Mouse (Mus musculus) left cerebral cortex, postnatal 14 days (tissue): Measurements from ENCODE around the gene Dnah10. TPM values are rescaled to one million over a fixed set of nuclear protein-coding genes. Genes with fewer than 3 reads are reported as not detected.
"Not testable (repeated sequence)": the region's sequence is repeated elsewhere in the genome, so short reads cannot be mapped to it uniquely, and the experiment has no call there.

Experiments
- DNase-seq, 2 experiments: peaks; one replicate each; pipeline ENCODE4 v3.0.0; 2021 to 2022; ENCODE audit warnings: low spot score in 2 of 2, mixed read lengths in 1 of 2
- intact Hi-C: fragments of 180-260 bp; cut with DNase I; formaldehyde crosslinking; loops from one replicate; pipeline ENCODE4 v1.15.1; 2025
- long read RNA-seq, 2 experiments: library from polyadenylated mRNA; stranded (forward); transcript quantifications; one replicate each; pipeline ENCODE4 v2.0.0; 2021
- total RNA-seq, 2 experiments: library from RNA; stranded (reverse); gene quantifications; 2 replicates each; pipeline ENCODE4 v1.2.3; 2021

The Dnah10 gene
- total RNA-seq: 1 to 10 TPM in 1 of 2 experiments, under 1 TPM in 1; 0.93 to 1.0 TPM
- long read RNA-seq, experiment 1: 0 reads
- long read RNA-seq, experiment 2, partial matches to known transcripts: 1 of 1 reads
- long read RNA-seq, experiment 2, other reads (novel, unspliced or antisense): 0 of 1 reads

DNA sequence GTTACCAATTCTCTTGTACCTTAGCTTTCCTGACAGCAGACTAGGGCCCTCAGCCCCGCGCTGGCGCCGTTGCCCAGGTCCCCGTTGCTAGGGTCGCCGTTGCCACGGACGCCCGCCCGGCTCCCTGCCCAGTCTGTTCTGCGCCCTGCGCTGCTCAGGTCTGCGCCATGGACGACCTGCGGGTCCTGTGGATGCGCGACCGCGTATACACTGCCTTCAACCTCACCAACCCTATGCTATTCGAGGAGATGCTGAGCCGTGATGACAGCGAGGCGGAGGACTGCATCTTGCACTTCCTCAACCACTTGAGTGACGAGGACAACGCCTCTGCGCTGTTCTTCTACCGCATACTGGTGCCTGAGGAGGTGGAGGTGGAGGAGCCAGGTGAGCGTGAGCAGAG is at the start of gene Dnah10:
Dnah10 (plus strand) TSS at position 89 of the 400 bp plus-strand sequence.
- intact Hi-C loops: no loop called here
- peak; percentile 37 to 45 for DNase-seq

DNA sequence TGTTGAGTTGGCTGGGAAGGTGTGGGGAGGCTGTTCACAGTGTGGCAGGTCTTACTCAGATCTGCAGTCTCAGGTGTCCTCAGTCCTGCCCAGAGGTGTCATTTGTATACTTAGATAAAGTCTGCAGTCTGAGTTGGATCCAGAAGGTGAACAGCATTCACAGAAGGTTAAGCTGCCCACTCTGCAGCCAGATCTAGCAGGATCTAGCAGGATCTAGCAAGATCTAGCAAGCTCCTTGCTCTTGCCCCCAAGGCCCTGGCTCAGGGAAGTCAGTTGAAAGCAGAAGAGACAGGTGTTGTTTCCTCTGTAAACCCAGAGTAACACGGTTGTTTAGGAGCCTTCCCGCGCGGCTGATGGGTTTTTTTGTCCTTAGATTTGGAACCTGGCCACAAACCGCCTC is 11.1 kb upstream of the Dnah10 start:
- intact Hi-C loops: no loop called here

DNA sequence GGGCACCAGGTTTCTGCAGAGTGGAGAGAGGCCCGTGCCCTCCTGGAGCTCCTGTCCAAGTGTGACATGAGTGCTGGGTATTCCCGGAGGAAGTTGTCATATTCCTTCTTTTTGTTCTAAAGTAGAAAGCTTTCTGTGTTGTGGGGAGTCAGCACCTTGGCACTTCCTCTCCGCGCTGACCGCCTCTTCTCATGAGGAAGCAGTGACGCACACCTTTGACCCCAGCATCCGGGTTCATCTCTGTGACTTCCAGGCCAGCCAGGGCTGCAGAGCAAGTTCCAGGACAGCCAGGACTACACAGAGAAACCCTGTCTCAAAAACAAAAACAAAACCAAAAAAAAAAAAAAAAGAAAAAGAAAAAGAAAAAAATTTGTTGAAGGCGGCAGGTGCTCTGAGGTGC is 9.8 kb upstream of the Dnah10 start:
- DNase-seq: no peak
- intact Hi-C loops: no loop called here

More for the DNA sequence above, 11.1 kb upstream of the Dnah10 start:
- no peak for DNase-seq

GRCm38 (mm10) chr5:124717969-124718368 is 6.9 kb upstream of the Dnah10 start:
- no peak for DNase-seq
- intact Hi-C loops: no loop called here

GRCm38 (mm10) chr5:124718396-124718795 is 6.5 kb upstream of the Dnah10 start:
- DNase-seq: no peak
- intact Hi-C loops: no loop called here

GRCm38 (mm10) chr5:124723125-124723524 is 1.8 kb upstream of the Dnah10 start:
- intact Hi-C loops: no loop called here
- DNase-seq: no peak

- intact Hi-C loops: no loop called here
- DNase-seq: no peak
Observed at GRCm38 (mm10) chr5:124729662-124730206, 4.8 kb downstream of the Dnah10 start.

DNA sequence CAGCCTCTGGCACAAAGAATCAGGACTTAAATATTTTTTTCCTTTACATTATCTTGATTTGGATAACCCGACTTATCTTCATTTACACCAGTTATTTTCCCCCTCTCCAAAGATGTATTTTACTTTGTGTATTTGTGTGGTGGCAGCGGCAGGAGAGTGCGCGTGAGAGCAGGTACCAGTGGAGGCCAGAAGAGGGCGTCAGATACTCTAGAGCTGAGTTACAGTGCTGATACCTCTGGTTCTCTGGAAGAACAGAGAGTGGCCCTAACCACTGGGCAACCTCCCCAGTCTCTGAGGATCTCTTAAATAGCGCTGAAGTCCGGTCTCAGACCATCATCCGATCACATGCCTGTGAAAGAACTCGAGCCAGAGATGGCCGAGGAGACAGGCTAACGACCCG is 9.1 kb downstream of the Dnah10 start:
- intact Hi-C loops: no loop called here
- DNase-seq: no peak

- intact Hi-C loops: no loop called here
- DNase-seq: no peak
Observed at GRCm38 (mm10) chr5:124741898-124742599, 17.2 kb downstream of the Dnah10 start.

DNA sequence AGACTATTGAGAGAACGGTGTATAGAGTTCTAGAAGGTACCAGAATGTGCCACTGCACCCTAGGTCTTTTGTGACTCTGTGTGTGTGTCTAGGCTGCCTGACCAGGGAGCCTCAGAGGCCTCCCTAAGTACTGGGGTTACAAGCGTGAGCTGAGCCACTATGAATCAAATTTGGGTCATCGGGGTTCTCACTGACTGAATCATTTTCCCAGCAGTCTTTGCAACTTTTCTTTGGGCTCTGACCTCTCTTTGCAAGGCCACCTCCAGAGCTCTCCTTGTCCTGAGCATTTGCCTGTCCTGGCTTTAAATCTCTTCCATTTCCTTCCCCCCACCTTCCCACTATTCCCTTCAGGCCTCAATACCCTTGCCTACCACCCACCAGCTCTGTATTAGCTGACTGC is 19.0 kb downstream of the Dnah10 start:
- DNase-seq: no peak
- intact Hi-C loops: no loop called here

GRCm38 (mm10) chr5:124746220-124746619 is 21.3 kb downstream of the Dnah10 start:
- DNase-seq: no peak
- intact Hi-C loops: no loop called here

GRCm38 (mm10) chr5:124748296-124748695 is 23.4 kb downstream of the Dnah10 start:
- intact Hi-C loops: no loop called here
- no peak for DNase-seq

GRCm38 (mm10) chr5:124751656-124752055 is 26.8 kb downstream of the Dnah10 start:
- no peak for DNase-seq
- intact Hi-C loops: no loop called here

DNA sequence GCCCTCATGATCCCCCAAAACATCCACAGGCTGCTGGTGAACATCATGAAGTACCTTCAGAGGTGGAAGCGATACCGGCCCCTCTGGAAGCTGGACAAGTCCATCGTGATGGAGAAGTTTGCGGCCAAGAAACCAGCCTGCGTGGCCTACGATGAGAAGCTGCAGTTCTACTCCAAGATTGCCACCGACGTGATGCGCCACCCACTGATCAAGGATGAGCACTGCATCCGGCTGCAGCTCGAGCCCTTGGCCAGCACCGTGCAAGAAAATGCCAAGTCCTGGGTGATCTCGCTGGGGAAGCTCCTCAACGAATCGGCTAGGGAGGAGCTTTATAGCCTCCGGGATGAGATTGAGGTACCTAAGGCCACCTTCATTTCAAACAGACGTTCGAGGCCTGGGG is 36.1 kb downstream of the Dnah10 start:
- intact Hi-C loops: no loop called here
- DNase-seq: no peak

GRCm38 (mm10) chr5:124761787-124762186 is 36.9 kb downstream of the Dnah10 start:
- no peak for DNase-seq
- intact Hi-C loops: no loop called here

DNA sequence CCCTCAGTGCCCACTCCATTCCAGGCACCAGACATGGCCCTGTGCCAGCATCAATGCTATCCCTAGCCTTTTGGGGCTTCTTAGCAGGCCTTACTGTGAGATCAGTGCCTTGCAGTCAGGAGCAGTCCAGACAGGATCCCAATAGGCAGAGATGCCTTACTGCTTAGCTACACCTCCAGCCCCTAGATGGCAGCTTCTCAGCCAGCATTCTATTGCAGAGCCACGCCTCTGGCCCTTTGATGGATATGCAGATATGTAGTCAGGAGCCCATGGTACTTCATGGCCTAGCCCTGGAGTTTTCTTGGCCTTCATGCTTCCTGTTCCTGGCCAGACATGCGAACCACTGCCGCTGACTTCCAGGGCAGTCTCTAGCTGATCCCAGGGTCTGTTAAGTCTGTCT is 49.7 kb downstream of the Dnah10 start:
- DNase-seq: no peak
- intact Hi-C loops: no loop called here

- DNase-seq: not testable (repeated sequence)
- intact Hi-C loops: loop anchor here (5.0 kb wide), 1 partner anchor 91 kb away; no protein-coding TSS in a partner anchor
Observed at GRCm38 (mm10) chr5:124776289-124776688, 51.4 kb downstream of the Dnah10 start.

- intact Hi-C loops: loop anchor here (5.0 kb wide), 1 partner anchor 90 kb away; no protein-coding TSS in a partner anchor
- peak; percentile 56 to 91 for DNase-seq
Observed at GRCm38 (mm10) chr5:124777178-124777709, 52.4 kb downstream of the Dnah10 start.

GRCm38 (mm10) chr5:124779926-124780325 is 55.0 kb downstream of the Dnah10 start:
- intact Hi-C loops: loop anchor here (5.0 kb wide), 1 partner anchor 87 kb away; no protein-coding TSS in a partner anchor
- DNase-seq: no peak

- DNase-seq: no peak
- intact Hi-C loops: no loop called here
Observed at GRCm38 (mm10) chr5:124781696-124782095, 56.8 kb downstream of the Dnah10 start.

DNA sequence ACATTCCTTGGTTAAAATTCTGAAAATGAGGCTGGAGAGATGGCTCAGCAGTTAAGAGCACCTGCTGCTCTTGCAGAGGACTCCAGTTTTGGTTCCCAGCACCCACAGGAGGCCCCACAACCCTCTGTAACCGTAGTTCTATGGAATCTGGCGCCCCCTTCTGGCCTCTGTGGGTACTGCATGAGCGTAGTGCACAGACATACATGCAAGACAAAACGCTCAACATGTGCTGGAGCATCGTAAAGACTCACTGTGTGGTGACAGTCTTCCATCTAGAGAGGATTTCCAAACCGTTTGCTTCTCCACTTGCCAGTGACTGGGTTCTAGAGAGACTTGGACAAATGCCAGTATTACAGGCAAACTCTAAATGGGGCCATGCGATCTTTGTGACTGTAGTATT is 60.8 kb downstream of the Dnah10 start:
- DNase-seq: no peak
- intact Hi-C loops: no loop called here
